Mouse (Mus musculus): ENCODE data around the gene Fam214a.

The Fam214a gene

DNA sequence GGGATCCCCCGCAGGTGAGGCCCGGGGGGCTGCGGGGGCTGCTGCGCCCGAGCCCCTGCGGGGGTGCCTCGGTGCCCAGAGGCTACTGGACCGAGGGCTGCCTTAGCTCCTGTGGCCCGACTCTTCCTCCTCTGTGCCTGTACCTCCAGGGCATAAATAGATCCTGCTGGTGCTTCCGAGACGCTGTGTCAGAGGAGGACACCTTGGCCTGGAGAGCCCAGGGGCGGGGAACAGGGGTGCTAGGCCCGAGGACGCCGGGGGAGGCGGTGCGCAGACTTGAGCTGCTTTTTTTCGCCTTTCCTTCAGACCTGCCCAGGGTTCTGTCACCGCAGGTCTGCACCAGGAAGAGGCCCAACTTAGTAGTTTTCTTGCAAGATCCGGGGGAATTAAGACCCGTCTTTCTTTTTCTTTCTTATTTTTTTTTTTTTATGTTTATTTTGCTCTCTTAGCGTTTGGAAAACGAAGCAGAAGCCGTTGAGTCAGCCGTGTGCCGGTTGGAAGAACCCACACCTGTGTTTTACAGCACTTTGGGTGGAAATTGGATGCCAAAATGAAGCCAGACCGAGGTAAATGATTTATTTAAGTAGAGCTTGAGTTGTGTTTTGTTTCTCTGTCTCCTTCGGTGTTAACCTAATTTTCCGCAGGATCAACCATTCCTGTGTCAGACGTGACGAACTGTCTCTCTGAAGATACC is 728 bp downstream of the Fam214a start:
- DNase-seq = peak; percentile 47

DNA sequence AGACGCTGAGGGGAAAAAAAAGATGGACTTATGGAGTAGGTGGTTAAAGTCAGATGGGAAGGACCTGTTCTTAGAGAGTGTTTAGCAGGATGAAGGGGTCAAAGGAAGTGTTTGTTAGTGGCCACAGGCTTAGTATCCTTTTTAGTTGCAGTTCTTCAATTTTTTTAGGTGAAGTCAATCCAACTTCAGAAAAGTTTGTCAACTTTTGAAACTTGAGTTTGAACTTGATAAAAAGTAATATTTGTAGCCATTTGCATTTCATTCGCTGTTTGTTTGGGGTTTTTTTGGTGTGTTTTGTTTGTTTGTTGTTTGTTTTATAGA is 1.2 kb downstream of the Fam214a start:
- no peak for DNase-seq

DNA sequence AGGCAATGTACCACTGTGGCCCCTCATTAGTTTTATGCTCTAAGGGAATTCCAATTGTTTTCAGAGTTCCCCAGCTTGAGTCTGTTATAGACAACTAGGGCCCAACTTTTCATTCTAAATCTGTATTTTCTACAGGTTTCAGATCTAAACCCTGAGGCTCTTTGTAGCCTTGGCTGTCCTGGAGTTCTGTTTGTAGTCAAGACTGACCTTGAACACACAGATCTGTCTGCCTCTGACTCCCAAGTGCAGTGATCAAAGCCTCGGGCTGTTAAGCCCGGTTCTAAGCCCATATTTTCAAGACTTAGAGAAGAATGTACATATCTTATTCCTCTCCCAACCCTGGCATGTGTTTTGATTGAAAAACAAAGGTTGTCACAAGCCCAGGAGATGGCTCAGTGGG is 1.7 kb downstream of the Fam214a start:
- no peak for DNase-seq

DNA sequence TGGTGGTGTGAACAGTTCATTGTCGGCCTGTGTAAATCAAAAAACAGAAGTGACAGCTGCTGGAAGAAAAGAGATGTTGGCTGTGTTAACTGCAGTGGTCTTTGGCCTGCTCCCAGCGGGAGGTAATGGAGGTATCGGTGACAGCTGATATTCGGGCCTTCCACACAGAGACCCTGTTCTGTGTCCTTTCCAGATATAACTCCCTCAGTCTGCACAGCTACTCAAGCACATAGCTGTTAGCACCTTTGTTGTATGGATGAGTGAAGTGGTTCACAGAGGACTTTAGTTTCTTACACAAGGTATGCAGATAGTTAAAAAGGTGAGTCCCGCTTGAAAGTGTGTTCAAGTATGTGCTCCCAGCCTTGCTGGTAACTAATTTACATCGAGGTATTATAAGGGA is 7.9 kb downstream of the Fam214a start:
- no peak for DNase-seq

DNA sequence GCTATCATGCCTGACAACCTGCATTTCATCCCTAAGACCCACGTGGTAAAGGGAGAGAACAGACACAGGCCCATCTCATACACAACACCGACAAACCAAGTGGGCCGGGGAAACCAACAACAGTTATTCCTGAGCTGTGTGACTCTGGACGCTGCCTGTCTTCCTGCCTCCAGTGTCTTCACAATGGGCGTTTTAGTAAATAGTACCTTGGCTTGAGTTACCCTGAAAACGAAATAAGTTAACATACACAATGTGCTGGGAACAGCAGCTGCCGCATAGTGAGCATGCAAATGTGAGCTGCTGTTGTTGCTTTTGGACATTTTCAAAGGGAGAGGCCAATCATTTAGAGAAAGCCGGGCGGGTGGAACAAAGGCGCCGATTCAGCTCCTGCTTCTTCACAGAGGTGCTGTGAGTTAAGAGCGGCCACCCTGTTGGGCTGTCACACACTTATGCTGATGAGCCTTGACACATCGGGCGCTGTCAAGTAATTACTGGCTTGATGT is 8.4 kb downstream of the Fam214a start:
- DNase-seq = no peak

DNA sequence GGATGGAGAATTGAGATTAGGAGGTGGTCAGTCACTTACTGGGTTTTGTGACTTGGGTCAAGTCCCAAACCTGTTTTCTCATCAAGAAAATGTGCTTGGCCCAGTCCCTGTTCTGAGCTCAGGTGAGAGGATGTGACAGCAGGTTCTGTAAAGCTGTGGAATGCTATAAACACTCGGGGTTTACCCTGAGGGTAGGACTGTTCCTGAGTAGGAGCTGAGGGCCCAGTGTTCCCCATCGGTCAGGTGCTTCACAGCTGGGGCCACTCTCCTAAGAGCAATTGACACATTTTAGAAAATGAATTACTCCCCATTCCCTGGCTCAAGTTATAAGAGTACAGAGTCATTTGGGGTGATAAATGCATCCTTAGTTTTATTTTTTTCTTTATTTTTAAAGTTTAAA is 11.3 kb downstream of the Fam214a start:
- no peak for DNase-seq

DNA sequence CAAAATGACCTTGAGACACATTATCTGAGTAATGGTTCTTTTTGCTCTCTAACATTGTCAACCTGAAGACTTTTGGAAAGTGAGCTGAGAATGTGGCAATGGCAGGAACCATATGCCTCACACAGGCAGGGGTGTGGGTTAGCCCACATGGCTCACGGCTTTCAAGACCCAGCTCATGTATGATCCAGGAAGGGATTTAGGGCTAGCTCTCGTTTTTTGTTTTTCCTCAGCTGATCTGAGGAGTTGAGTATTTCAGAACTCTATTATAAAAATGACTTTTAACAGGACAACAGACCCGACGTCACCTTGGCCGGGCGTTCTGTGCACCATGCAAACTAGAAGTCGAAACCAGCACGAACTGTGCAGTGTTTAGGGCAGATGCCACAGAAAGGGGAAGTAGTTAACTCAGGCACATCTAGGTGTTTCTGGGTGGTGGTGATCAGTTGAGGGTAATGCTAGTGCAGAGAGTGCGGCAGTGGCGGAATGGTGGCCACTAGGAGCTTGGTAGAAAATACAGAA is 12.2 kb downstream of the Fam214a start:
- DNase-seq = no peak

DNA sequence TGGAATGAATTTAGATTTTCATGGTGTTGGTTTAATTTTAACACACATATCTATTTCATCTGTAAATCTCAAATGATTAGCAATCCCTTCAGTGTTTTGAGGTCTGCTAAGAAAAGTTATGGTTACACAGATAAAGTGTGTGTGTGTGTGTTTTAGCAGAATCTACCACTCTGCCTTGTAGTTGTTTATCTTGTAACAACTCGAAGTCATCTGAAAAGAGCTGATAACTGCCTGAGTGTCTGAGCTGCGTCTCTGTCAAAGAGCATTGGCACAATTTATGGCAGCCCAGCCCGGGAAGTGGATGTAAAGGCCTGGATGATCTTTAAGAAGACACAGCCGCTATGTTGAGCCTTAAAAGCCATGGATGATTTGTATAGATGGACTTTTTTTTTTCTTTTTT is 13.5 kb downstream of the Fam214a start:
- no peak for DNase-seq

DNA sequence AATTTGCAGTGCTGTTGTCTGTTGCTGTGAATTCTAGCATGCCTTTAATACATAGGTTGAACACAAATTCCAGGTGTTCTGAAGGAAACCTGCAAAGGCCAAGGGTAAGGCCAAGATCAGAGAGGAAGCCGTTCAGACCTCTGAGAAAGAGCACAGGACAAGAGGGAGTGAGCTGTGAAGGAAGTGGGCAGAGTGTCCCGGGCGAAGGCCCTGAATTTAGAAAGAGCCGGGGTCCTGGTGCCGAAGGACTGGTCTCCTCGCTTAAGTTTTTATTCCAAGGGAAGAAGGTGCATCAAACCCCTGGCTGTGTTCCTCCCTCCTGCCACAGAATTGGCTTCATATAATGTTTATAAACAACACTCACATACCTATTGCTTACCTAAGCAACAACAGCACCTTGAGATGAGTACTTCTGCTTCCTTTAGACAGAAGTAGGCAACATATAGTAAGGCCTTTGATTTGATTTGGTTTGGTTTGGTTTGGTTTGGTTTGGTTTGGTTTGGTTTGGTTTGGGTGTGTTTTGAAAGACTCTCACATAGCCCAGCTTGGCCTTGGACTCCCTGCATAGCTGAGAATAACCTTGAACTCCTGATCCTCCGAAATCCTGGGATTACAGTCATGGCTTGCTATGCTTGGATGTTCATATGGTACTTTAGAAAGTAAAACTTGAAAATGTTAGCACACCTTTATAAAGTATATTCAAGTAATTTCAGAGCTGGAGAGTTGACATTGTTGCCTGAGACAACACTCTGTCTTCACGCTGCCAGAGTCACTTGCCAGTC is 16.2 kb downstream of the Fam214a start:
- no peak for DNase-seq

DNA sequence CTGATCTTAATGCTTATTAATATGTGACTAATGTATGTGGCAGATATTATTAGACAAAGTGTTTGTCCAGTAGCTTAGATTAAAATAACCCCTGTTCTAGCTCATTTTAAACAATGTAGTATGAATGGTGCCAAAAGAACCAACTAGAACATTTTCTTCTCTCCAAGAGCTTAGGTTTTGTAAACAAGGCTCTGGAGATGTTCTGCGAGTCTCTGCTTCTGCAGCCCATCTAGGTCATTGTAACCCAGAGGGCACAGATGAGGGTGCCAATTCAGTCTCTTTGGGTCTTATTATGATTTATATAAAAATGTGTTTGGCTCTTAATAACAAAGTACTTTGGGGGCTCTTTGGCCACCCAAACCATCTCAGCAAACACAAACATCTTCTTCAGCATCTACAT is 17.9 kb downstream of the Fam214a start:
- no peak for DNase-seq

DNA sequence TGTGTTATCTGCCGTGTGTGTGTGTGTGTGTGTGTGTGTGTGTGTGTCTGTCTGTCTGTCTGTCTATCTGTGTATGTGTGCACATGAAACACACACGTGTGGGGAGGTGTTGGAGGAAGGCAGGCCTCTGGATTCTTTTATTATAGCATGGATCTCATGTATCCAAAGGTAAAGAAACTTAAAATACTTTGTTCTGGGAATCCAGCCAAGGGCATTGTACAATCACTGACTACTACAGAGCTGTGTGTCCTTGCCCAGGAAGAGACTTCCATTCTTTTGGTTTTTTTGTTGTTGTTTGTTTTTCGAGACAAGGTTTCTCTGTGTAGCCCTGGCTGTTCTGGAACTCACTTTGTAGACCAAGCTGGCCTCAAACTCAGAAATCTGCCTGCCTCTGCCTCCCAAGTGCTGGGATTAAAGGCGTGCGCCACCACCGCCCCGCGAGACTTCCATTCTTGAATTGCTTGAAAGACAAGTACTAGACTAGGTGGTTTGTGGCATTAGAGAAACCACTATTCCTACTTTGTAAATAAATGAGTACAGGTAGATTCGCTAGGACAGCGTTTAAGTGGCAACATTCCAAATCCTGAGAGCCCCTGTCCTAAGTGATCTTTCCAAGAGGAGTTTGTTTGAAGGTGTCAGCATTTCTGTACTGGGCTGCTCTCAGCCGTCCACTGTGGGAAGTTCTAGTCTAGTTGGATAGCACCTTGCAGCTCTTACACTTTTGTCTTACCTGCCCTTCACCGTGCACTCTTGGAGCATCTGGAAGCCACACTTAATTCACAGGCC is 18.7 kb downstream of the Fam214a start:
- DNase-seq = no peak

DNA sequence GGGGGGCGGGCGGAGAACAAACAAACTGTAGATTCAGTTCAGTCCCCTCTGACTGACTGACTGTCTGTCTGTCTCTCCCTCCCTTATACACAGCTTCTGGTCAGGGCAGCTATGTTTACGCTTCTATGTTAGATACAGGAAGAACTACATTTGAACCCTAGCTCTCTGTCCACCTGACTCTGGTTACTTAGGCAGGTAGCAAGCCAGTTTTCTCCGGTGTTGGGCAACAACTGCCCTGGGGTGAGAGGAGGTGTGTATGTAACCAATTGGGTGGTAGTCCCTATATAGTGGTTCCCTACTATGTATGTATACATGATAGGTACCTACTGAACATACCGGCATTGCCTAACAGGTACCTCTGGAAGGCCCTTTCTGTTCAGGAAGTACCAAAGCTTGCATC is 20.1 kb downstream of the Fam214a start:
- no peak for DNase-seq

DNA sequence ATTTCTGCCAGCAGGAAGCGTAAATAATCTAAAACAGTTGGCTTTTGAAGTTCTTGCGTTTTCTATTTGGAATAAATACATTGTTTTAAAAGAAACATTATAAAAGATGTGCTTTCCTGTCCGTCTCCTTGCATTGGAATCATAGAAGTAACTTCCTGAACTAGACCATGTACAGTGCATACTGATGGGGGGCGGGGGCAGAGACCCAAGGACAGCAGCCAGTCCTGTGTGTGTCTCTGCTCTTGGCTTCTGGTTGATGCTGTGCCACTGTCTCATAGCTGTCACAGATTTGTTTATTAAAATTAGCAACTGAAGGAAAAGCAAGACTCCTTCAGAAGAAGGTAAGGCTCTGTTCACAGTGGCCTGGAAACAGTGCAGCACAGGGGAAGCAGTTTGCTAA is 20.5 kb downstream of the Fam214a start:
- no peak for DNase-seq

DNA sequence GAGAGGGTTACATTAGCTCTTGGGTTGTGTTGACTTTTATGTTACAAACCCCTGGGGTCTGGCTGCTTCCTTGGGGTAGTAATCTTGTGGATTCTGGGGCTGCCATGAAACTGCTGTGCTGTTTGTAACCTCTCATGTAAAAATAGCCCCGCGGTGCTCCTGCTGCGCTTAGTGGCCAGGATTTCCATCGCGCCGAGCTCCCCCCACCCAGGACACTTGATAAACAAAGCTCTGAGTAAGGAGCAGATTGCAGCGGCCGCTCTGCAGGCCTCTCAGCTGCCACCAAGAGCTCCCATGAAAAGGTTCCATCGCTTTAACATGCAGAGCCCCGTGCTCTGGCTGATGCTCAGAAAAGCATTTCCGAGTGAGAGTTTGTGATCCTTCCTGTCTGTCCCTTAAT is 22.1 kb downstream of the Fam214a start:
- peak; percentile 38 for DNase-seq

DNA sequence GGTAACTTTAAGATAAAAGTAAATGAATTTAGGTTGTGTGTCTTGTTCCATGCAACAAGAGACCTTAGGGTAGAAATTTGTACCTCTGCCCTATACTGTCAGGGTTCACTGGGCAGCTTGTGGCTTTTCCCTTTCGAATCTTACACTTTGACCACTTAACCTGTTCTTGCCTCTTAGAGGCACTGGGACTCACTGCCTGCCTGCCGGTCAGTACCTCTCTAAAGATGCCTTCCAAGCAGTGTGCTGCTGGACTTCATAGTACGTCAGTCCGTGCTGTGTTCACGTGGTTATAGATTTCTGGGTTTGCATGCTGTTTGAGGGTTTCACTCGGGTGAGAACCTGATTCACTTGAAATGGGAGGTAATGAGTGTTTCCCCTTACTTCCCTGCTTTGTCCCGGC is 22.7 kb downstream of the Fam214a start:
- DNase-seq = no peak

DNA sequence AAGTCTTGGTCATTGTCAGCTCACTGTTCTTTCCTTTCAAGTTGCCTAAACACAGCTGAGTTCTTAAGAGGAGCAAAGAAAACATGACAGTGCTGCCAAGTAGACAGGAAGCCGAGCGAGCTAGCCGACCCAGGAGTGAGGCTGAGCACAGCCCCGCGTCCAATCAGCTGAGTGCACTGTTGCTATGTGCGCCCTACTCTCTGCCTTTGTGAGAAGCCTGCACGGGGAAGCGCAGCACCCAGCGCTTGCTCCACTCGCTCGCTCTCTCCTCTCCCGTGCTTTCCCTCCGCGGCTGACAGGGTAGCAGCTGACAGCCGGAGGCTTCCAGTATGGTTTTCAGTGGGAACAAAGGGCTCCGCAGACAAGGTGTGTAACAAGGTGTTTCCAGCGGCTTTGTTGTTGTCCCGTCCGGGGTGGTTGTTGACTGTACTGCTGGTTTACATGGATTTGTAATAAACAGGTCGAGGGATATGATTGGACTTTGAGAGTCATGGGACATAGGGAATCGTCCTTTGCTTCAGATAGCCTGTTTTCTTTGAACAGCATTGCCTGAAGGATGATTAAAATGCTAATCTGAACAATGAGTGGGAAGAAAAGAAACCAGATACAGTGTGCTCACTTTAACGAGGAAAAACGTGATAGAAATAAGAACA is 23.4 kb downstream of the Fam214a start:
- DNase-seq = peak; percentile 95

DNA sequence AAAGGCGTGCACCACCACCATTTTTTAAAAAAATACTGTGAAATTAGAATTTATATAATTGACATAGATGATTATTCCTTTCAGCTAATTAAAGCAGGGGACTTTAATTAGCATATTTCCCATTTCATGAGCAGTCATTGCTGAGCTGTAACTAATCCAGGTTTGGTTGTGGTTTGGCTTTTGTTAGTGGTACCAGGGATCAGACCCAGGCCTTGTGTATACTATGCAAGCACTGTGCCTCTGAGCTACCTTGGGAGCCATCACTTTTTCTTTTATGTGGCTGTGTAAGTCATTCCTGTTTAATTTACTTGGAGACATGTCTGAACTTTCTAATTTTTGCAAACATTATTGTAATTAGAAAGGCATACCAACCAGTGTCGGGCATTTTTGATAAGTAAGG is 24.6 kb downstream of the Fam214a start:
- no peak for DNase-seq

DNA sequence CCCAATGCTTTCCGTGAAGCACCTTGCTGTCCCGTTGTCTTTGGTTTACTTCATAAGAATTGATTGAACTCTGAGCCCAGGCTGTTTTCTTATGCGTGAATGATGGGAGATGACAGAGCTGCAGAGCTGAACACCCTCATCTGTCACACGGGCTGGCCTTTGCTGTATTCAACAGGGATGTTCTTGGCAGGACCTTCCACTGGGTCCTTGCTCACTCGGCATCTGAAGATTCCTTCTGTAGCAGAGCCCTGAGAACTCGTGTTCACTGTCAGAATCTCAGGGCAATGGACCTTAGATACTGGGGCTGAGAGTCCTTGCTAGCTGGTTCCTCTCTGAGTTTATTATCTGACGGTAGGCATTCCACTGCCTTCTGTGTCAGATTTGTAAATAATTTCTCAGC is 25.3 kb downstream of the Fam214a start:
- no peak for DNase-seq

DNA sequence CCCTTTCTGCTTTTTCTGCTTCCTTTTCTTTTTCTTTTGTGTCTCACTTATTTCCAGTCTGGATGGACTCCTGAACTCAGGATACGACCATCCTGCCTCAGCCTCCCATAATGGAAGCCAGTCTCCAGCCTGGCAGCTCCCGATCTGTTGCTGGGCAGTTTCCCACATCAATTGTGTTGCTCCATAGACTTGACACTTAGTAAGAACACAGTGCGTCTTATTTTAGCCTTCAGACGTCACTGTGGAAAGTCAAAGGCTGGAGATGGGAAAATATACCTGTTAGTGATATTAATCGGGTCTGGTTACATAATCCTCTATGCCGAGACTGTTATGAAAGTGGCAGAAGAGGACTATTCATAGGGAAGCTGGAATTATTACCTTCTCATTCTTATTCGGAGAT is 26.2 kb downstream of the Fam214a start:
- no peak for DNase-seq

DNA sequence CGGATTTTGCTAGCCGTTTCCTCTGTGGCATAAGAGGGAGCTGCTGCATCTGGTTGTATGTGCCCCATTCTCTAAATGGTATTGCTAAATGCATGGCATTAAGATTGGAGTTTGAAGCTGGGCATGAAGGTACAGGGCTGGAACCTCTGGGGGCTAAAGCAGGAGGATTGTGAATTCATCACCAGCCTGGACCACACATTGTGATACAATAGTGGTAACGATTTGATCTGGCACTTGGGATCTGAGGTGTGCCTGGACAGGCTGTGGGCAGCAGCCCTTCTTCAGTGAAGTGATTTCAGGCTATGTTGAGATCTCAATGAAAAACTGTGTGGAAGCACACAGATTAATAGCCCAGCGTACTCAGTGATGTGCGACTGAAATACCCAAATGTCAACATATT is 26.7 kb downstream of the Fam214a start:
- no peak for DNase-seq

DNA sequence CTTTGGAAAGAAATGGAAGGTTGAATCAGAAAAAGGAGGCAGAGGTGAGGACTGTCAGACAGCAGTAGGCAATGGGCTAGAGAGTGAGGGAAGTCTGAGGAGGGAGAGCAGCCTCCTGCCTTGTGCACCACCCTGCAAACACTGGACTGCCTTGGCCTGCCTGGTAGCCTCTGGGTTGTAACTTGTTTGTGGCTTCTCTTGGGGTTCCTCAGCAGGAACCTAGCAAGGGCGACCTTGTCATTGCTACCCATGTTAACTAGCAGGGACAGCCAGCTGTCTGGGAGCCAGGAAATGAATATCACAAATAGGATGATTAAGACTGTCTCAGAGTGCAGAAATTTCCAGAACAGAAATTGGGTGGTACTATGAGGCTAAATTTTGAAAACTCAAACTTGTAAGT is 27.2 kb downstream of the Fam214a start:
- no peak for DNase-seq

DNA sequence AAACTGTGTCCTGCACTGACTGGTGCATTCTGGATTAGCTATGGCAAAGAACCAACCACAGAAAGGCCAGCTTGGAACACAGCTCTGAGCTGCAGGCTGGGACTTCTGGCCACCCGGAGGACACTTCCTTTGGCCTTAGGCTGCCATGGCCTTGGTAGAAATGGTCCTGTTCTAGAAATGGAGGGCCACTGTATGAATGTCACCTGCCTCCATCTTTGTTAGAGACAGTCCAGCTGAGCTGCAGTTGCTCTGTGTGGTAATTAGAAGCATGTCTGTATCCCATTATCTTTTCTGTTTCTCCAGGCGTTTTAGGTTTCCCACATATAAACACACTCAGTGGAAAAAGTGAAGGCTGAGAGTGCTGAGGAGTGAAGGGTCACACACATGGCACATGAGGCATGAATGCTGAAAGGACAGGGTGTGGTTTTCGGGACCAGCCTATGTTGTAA is 29.0 kb downstream of the Fam214a start:
- DNase-seq = no peak

DNA sequence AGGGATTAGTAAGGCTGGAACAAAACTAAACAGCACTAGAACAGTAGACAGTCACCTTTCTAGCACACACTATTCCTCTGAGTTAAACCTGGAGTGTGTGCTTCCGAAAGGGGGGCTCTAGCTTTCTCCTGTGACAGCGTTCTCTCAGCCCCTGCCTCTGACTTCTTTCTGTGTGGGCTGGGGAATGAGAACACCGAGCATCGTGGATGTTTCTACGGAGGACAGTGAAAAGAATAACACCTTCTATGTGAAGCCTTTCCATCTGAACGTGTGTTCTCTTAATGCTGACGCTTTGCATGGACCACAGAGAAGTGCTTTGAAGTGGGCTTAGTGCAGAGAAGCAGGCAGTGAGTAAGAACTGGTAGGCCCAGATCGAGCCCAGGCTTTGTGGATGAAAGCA is 29.5 kb downstream of the Fam214a start:
- DNase-seq = no peak

All from layer of hippocampus, adult 9-11 months (tissue).